Mouse (Mus musculus) kidney, adult 2 months (tissue): ENCODE measurements around the gene Tbc1d19.

Experiments
- CTCF ChIP-seq: fragments of 200-500 bp; conservative IDR thresholded peaks from 2 replicates; pipeline ENCODE4 v1.5.1; 2011; ENCODE audit warnings: low read depth, mild to moderate bottlenecking, control low read depth, low read length, moderate library complexity, mixed read lengths; ENCODE audit not compliant: insufficient read depth, insufficient read length
- POLR2A ChIP-seq: fragments of 200-500 bp; IDR thresholded peaks from one replicate; pipeline ENCODE4 v1.6.1; 2011; ENCODE audit warnings: low read depth, low read length, control low read depth

DNA sequence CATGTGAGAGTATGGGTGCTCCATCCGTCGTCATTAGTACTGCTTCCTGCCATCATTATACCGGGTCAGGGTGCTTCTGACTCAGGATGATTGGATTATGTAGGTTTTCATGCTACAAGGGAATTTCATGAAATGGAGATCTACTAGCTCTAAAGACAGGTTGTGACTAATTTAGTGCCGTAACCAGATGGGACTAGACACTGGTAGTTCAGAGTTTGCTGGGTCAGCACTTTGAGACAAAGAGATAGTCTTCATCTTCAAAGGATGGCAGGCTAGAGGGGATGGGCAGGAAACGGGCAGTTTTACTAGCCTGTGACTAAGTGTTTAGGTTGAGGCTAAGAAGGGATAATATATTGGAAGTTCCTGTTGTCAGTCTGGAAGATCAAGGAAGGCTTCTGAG, 31.9 kb downstream of the Tbc1d19 start:
- no peak for TF ChIP-seq CTCF
- TF ChIP-seq POLR2A = no peak
